Mouse (Mus musculus): Measurements from ENCODE around the gene Lctl. TPM values are rescaled to one million over a fixed set of nuclear protein-coding genes. Genes with fewer than 3 reads are reported as not detected.
"Not testable (repeated sequence)": the region's sequence is repeated elsewhere in the genome, so short reads cannot be mapped to it uniquely, and the experiment has no call there.

The Lctl gene
- total and polyA plus RNA-seq, 2 experiments from 2014 or later, result not detected

- H3K9me3 ChIP-seq (ENCODE audit: low read length), result no peaks in the 10 kb centered on the region
- peak; percentile 94 for ATAC-seq (ENCODE audit: low FRiP score)
- DNase-seq (ENCODE audit: low spot score), result peak; percentile 97
- H3K4me3 ChIP-seq (ENCODE audit: low read depth, low read length), result peak within 1 kb of the TSS; percentile 53
- WGBS, result under 1% methylated on average over 35 of the region's 35 CpGs
- peaks cover 49% of the 10 kb centered on the region for H3K36me3 ChIP-seq (ENCODE audit: insufficient read depth, low read length)
- peaks cover 6% of the 10 kb centered on the region; the same call in 1 of the 2 replicates for H3K4me1 ChIP-seq (ENCODE audit: insufficient read depth, low read length)
- H3K27ac ChIP-seq (ENCODE audit: low read depth, low read length), result peak within 1 kb of the TSS; percentile 82
- H3K9ac ChIP-seq (replicated peaks; ENCODE audit: low read length, poor library complexity, severe bottlenecking), result peak within 1 kb of the TSS; percentile 65
- H3K27me3 ChIP-seq (ENCODE audit: insufficient read depth, low read length), result no peaks in the 10 kb centered on the region
- TF ChIP-seq CTCF (IDR thresholded peaks at IDR 0.05), result peak; percentile 69
- peak within 1 kb of the TSS; percentile 54 for H3K4me2 ChIP-seq (ENCODE audit: low read depth, low read length, poor library complexity, severe bottlenecking)
Observed at GRCm38 (mm10) chr9:64178974-64179646, 62.2 kb downstream of the Lctl start, which contains the start of gene Snapc5. Gene Snapc5 (plus strand): TSS chr9:64179274.

- H3K4me2 ChIP-seq (ENCODE audit: low read depth, low read length, poor library complexity, severe bottlenecking); H3K9ac ChIP-seq (replicated peaks; ENCODE audit: low read length, poor library complexity, severe bottlenecking); ATAC-seq (ENCODE audit: low FRiP score); H3K4me1 ChIP-seq (ENCODE audit: insufficient read depth, low read length); H3K9me3 ChIP-seq (ENCODE audit: low read length); H3K27me3 ChIP-seq (ENCODE audit: insufficient read depth, low read length); DNase-seq (ENCODE audit: low spot score); H3K27ac ChIP-seq (ENCODE audit: low read depth, low read length); H3K4me3 ChIP-seq (ENCODE audit: low read depth, low read length): not testable (repeated sequence)
- H3K36me3 ChIP-seq (ENCODE audit: insufficient read depth, low read length), result peaks cover 39% of the 10 kb centered on the region
- WGBS, result 93% methylated on average over 5 of the region's 5 CpGs
Observed at GRCm38 (mm10) chr9:64183295-64183694, 66.3 kb downstream of the Lctl start.

DNA sequence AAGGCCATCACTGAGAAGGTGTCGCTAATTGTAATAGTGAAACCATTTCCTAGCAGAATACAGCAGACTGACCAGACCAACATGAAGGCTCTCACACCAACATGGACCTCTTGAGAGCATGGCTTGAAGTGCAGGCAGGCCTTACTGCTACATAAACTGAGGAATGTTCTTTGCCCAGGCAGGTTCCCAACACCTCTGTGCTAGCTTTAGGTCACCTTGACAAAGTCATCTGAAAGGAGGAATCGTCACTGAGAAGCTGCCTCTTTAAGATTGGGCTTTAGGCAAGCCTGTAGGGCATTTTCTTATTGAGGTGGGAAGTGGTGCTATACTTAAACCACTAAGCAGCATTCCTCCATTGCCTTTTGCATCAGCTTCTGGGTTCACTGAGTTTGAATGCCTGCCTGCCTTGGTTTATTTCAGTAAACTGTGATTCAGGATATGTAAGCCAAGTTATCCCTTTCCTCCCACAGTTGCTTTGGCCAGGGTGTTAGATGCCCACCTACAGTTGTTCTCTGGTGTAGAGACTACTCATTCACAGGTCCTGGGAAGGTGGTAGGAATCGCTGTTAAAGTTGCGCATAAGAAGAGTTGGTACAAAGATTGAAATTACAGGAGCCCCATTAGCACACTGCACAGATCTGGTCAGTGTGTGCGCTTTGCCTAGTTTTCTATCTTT is 67.4 kb downstream of the Lctl start:
- no peak overlapping the region for H3K4me2 ChIP-seq (ENCODE audit: low read depth, low read length, poor library complexity, severe bottlenecking)
- no peak overlapping the region for H3K9ac ChIP-seq (replicated peaks; ENCODE audit: low read length, poor library complexity, severe bottlenecking)
- DNase-seq (ENCODE audit: low spot score), result no peak
- H3K4me3 ChIP-seq (ENCODE audit: low read depth, low read length), result no peak overlapping the region
- H3K9me3 ChIP-seq (ENCODE audit: low read length), result no peaks in the 10 kb centered on the region
- no peak for ATAC-seq (ENCODE audit: low FRiP score)
- peaks cover 6% of the 10 kb centered on the region; the same call in 1 of the 2 replicates for H3K4me1 ChIP-seq (ENCODE audit: insufficient read depth, low read length)
- peaks cover 41% of the 10 kb centered on the region for H3K36me3 ChIP-seq (ENCODE audit: insufficient read depth, low read length)
- no peaks in the 10 kb centered on the region for H3K27me3 ChIP-seq (ENCODE audit: insufficient read depth, low read length)
- no peak for TF ChIP-seq CTCF (IDR thresholded peaks at IDR 0.05)
- no peak overlapping the region for H3K27ac ChIP-seq (ENCODE audit: low read depth, low read length)
- WGBS, result 93% methylated on average over 5 of the region's 5 CpGs

Other genes starting within 250 kb of the Lctl start
- 10.4 and 12.7 TPM in 2 replicates for gene Smad6, start 95.1 kb upstream of the Lctl start, total RNA-seq (2014; rRNA removed)
- gene Smad6, start 95.1 kb upstream of the Lctl start, polyA plus RNA-seq (2015; fragmentation: Nextera tagmentation; extraction: Ambion mirVana), result 0.97 and 1.2 TPM in 2 replicates
- 7.7 and 12.0 TPM in 2 replicates for gene Zwilch, start 56.0 kb downstream of the Lctl start, total RNA-seq (2014; rRNA removed)
- gene Zwilch, start 56.0 kb downstream of the Lctl start, polyA plus RNA-seq (2015; fragmentation: Nextera tagmentation; extraction: Ambion mirVana), result 2.0 and 2.5 TPM in 2 replicates
- 541 and 706 TPM in 2 replicates for gene Rpl4, start 56.2 kb downstream of the Lctl start, total RNA-seq (2014; rRNA removed)
- gene Rpl4, start 56.2 kb downstream of the Lctl start, polyA plus RNA-seq (2015; fragmentation: Nextera tagmentation; extraction: Ambion mirVana), result 597 and 607 TPM in 2 replicates
- 6.3 and 7.0 TPM in 2 replicates for gene Snapc5, start 62.1 kb downstream of the Lctl start, total RNA-seq (2014; rRNA removed)
- gene Snapc5, start 62.1 kb downstream of the Lctl start, polyA plus RNA-seq (2015; fragmentation: Nextera tagmentation; extraction: Ambion mirVana), result 24.4 and 25.9 TPM in 2 replicates
- gene Uchl4, start 118.1 kb downstream of the Lctl start, total RNA-seq (2014; rRNA removed), result 0.61 and 0.66 TPM in 2 replicates
- gene Uchl4, start 118.1 kb downstream of the Lctl start, polyA plus RNA-seq (2015; fragmentation: Nextera tagmentation; extraction: Ambion mirVana), result 1.2 and 2.4 TPM in 2 replicates
- gene Map2k1, start 136.5 kb downstream of the Lctl start, total RNA-seq (2014; rRNA removed), result 86.9 and 87.4 TPM in 2 replicates
- gene Map2k1, start 136.5 kb downstream of the Lctl start, polyA plus RNA-seq (2015; fragmentation: Nextera tagmentation; extraction: Ambion mirVana), result 70.6 and 74.6 TPM in 2 replicates
- gene Tipin, start 164.4 kb downstream of the Lctl start, total RNA-seq (2014; rRNA removed), result 47.4 and 58.1 TPM in 2 replicates
- gene Tipin, start 164.4 kb downstream of the Lctl start, polyA plus RNA-seq (2015; fragmentation: Nextera tagmentation; extraction: Ambion mirVana), result 71.1 and 73.2 TPM in 2 replicates
- 18.5 and 22.5 TPM in 2 replicates for gene Dis3l, start 224.1 kb downstream of the Lctl start, total RNA-seq (2014; rRNA removed)
- gene Dis3l, start 224.1 kb downstream of the Lctl start, polyA plus RNA-seq (2015; fragmentation: Nextera tagmentation; extraction: Ambion mirVana), result 18.1 and 19.6 TPM in 2 replicates